Mouse (Mus musculus) gastrocnemius, adult 18-20 months (tissue): ENCODE measurements around the gene Med17. TPM values are rescaled to one million over a fixed set of nuclear protein-coding genes. Genes with fewer than 3 reads are reported as not detected.
A peak's percentile ranks its signal among the peaks of the same experiment; 100 is the strongest.
"Not testable (repeated sequence)": the region's sequence is repeated elsewhere in the genome, so short reads cannot be mapped to it uniquely, and the experiment has no call there.

ENCODE experiments used
- DNase-seq: peaks from one replicate; pipeline ENCODE4 v3.0.0; 2021; ENCODE audit warnings: low spot score
- long read RNA-seq, 2 experiments: library from polyadenylated mRNA; stranded (forward); transcript quantifications; one replicate each; pipeline ENCODE4 v2.0.0; 2021
- total RNA-seq, 2 experiments: library from RNA; stranded (reverse); gene quantifications; 2 replicates each; pipeline ENCODE4 v1.2.3; 2021

The Med17 gene
- total RNA-seq: 10 to 100 TPM in 1 of 2 experiments, 1 to 10 TPM in 1; 8.4 to 12.5 TPM
- long read RNA-seq, experiment 1, partial matches to known transcripts: 0 of 7 reads
- long read RNA-seq, experiment 1, other reads (novel, unspliced or antisense): 3 of 7 reads
- long read RNA-seq, experiment 2, partial matches to known transcripts: 2 of 4 reads
- long read RNA-seq, experiment 2, other reads (novel, unspliced or antisense): 0 of 4 reads

GRCm38 (mm10) chr9:15279649-15280490, at the start of gene Med17:
TSS of gene Med17 (minus strand) at chr9:15279931.
- DNase-seq: peak; percentile 93

DNA sequence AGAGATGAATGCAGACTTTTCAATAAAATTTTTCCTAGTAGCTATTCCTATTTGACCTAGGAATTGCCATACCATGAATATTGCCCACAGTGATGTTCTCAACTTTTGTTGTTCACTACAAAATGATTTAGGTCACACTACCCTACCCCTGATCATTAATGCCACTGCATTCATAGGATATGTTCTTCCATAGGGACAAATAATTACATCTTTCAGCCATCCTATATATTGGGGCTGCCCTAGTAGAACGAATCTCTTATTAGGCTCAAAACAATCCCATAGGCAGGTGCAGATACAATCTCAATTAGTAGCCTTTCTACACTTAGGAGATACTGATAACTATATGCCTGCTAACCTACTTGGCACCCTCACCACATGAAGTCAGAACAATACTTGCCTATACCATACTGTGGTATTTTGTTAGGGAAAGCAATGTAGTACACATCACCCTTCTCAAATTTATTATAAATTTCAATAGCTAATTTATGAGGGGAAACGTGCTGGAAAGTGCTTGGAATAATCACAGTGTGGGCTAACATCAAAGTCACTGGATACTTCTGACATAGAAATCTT, 38.5 kb upstream of the Med17 start:
- no peak for DNase-seq

DNA sequence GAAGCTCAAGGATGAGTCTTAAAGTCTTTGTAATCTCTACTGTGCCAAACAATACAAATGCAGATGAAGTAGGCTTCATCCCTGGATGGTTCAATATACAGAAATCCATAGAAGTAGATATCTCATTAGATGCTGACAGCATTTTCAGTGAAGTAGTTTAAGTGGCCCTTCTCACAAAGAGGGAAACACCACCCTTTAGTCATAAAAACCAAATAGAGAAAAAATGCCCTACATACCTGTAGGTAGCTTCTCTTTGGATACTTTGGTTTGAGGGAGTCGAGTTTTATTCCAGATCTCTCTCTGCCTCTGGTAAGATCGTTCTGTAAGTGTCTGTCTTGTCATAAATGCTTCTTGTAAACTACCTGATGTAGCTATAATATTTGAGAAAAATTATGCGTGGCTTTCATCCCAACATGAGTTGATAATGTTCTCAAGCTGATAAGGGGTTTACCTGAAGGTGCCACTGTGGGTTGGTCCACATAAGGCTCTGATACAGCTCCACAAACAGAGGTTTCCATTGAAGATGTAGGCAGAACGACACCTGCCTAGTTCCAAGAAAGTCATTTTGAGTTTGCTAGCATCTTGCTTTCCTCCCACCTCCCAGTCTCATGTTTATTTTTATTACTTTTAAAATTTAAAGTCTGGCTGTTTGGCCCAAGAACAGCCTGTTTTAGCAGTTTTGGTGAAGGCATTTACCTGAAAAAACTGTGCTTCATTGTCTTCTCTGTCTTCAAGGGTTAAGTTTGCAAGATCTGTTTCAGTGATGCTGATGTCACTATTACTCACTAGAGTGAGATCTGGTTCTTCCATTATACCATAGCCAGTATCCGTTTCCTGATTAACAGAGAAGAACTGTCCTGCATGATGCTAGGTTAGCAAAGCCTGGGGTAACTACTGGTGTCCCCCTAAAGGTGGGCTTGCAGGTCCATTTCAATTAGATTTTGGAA, 37.8 kb upstream of the Med17 start:
- no peak for DNase-seq

DNA sequence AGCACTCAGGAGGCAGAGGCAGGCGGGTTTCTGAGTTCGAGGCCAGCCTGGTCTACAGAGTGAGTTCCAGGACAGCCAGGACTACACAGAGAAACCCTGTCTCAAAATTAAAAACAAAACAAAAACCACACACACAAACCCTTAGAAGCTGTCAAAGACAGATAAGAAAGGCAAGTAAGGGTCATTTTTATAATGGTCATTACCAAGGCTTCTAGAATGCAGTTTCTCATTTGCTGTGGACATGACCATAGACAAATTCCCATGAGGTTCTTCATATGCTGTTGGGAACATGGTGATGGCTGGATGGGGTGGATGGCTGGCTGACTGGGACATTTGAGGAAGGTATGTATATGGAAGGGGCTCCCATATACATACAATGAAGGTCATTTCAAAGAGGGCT, 36.6 kb upstream of the Med17 start:
- not testable (repeated sequence) for DNase-seq

- DNase-seq: no peak
Measured at GRCm38 (mm10) chr9:15314619-15315018, 34.9 kb upstream of the Med17 start.

DNA sequence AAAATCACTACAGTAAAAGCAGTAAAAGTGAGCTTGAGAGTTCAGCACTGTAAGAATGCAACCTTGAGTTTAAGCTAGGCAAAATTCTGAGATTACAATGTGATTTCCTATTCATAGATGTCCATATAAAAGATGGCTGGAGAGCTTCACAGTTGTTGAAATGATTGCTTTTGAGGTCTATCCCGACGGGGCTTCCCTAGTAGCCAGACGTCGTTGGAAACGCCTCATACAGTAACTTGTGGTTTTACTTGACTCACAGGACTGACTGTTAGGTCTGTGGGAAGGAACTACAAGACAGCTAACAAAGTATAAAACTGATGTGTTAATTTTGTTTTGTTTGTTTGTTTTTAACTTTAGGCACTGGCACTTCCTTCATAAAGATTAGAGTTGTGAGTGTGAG, 33.9 kb upstream of the Med17 start:
- DNase-seq: no peak

- no peak for DNase-seq
Measured at GRCm38 (mm10) chr9:15312054-15312735, 32.5 kb upstream of the Med17 start.

- no peak for DNase-seq
Measured at GRCm38 (mm10) chr9:15310179-15310578, 30.4 kb upstream of the Med17 start.

- DNase-seq: no peak
Measured at GRCm38 (mm10) chr9:15309425-15309824, 29.7 kb upstream of the Med17 start.

GRCm38 (mm10) chr9:15308254-15308653, 28.5 kb upstream of the Med17 start:
- no peak for DNase-seq

DNA sequence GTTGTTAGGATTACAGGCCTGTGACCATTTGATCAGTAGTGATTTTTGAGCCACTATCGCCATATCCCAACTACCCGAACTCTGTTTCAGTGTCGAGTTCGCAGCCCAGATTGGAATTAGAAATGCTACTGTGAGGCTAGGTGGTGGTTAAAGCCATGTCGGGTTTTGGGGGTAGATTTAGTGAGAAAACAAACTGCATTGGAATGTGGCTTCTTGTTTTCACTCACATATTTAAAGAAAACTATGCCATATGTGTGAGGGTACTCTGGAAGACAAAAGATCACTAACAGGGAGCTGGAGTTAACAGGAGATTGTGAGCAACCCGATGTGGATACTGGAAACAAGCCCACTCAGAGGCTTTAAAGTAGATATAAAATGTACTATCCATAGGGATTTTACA, 27.5 kb upstream of the Med17 start:
- no peak for DNase-seq

GRCm38 (mm10) chr9:15306398-15307119, 26.8 kb upstream of the Med17 start, which contains the start of gene 4931406C07Rik:
TSS of gene 4931406C07Rik (minus strand) at chr9:15306448.
- DNase-seq: peak; percentile 45

GRCm38 (mm10) chr9:15305503-15306397, 26.0 kb upstream of the Med17 start, which contains the start of gene Taf1d:
TSS of gene Taf1d (plus strand) at chr9:15306214.
- DNase-seq: peak; percentile 98

DNA sequence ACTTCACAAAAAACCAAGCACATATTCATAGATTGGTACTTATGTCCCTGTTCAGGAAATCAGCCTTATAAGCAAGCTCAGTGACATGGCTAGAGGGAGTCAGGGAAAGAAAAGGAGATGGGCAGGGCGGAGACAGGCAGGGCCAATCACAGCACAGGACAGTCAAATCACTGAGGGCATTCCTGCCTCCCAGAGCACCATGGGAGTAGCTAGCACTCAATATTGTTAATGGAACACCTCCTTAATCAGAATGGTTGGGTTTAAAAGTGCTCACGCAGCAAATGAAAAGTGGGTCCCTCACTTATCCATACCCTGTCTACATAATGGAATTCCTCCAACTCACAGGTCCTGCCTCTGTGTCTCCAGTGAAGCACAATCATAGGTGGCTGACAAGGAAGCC, 23.1 kb upstream of the Med17 start:
- DNase-seq: no peak

DNA sequence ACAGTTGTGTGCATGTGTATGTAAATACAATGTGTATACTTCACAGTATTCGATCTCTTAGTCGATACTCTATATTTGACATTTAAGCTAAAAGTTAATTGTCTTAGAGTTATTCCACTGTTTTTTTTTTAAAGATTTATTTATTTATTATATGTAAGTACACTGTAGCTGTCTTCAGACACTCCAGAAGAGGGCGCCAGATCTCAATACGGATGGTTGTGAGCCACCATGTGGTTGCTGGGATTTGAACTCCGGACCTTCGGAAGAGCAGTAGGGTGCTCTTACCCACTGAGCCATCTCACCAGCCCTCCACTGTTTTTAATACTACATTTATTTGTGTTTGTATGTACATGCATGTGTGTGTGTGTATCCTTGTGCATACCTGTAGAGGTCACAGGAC, 22.3 kb upstream of the Med17 start:
- DNase-seq: not testable (repeated sequence)

- DNase-seq: peak; percentile 55
Measured at GRCm38 (mm10) chr9:15301399-15301798, 21.7 kb upstream of the Med17 start.

GRCm38 (mm10) chr9:15300056-15300455, 20.3 kb upstream of the Med17 start:
- no peak for DNase-seq

GRCm38 (mm10) chr9:15298451-15298850, 18.7 kb upstream of the Med17 start:
- no peak for DNase-seq

GRCm38 (mm10) chr9:15297112-15297511, 17.4 kb upstream of the Med17 start:
- no peak for DNase-seq
